Mouse (Mus musculus): Measurements from ENCODE around the gene Hnrnpr.

The Hnrnpr gene

GRCm38 (mm10) chr4:136308355-136308754 lies 2.4 kb upstream of the Hnrnpr start:
- no peak for DNase-seq (ENCODE audit: low read depth)

- DNase-seq (ENCODE audit: low read depth), result peak; percentile 83
Measured at GRCm38 (mm10) chr4:136309780-136310179, 962 bp upstream of the Hnrnpr start.

- peak; percentile 58 for DNase-seq (ENCODE audit: low read depth)
Measured at GRCm38 (mm10) chr4:136311042-136311999, 579 bp downstream of the Hnrnpr start.

GRCm38 (mm10) chr4:136312616-136313015 lies 1.9 kb downstream of the Hnrnpr start:
- no peak for DNase-seq (ENCODE audit: low read depth)

- DNase-seq (ENCODE audit: low read depth), result no peak
Measured at GRCm38 (mm10) chr4:136317667-136318066, 6.9 kb downstream of the Hnrnpr start.

GRCm38 (mm10) chr4:136320016-136320415 lies 9.3 kb downstream of the Hnrnpr start:
- no peak for DNase-seq (ENCODE audit: low read depth)

GRCm38 (mm10) chr4:136324226-136324625 lies 13.5 kb downstream of the Hnrnpr start:
- DNase-seq (ENCODE audit: low read depth), result no peak

GRCm38 (mm10) chr4:136327238-136327637 lies 16.5 kb downstream of the Hnrnpr start:
- no peak for DNase-seq (ENCODE audit: low read depth)

GRCm38 (mm10) chr4:136328115-136328514 lies 17.4 kb downstream of the Hnrnpr start:
- no peak for DNase-seq (ENCODE audit: low read depth)

- DNase-seq (ENCODE audit: low read depth), result no peak
Measured at GRCm38 (mm10) chr4:136331709-136332108, 21.0 kb downstream of the Hnrnpr start.

GRCm38 (mm10) chr4:136333191-136333590 lies 22.4 kb downstream of the Hnrnpr start:
- DNase-seq (ENCODE audit: low read depth), result no peak

GRCm38 (mm10) chr4:136335065-136335464 lies 24.3 kb downstream of the Hnrnpr start:
- DNase-seq (ENCODE audit: low read depth), result no peak

GRCm38 (mm10) chr4:136337129-136337528 lies 26.4 kb downstream of the Hnrnpr start:
- no peak for DNase-seq (ENCODE audit: low read depth)

- DNase-seq (ENCODE audit: low read depth), result no peak
Measured at GRCm38 (mm10) chr4:136349616-136350015, 38.9 kb downstream of the Hnrnpr start.

GRCm38 (mm10) chr4:136357026-136357425 lies 46.3 kb downstream of the Hnrnpr start:
- no peak for DNase-seq (ENCODE audit: low read depth)

GRCm38 (mm10) chr4:136357429-136357828 lies 46.7 kb downstream of the Hnrnpr start:
- no peak for DNase-seq (ENCODE audit: low read depth)

- no peak for DNase-seq (ENCODE audit: low read depth)
Measured at GRCm38 (mm10) chr4:136367856-136368255, 57.1 kb downstream of the Hnrnpr start.

GRCm38 (mm10) chr4:136369727-136370126 lies 59.0 kb downstream of the Hnrnpr start:
- DNase-seq (ENCODE audit: low read depth), result peak; percentile 53

- DNase-seq (ENCODE audit: low read depth), result no peak
Measured at GRCm38 (mm10) chr4:136373494-136374181, 62.9 kb downstream of the Hnrnpr start.

- DNase-seq (ENCODE audit: low read depth), result no peak
Measured at GRCm38 (mm10) chr4:136377001-136377400, 66.3 kb downstream of the Hnrnpr start.

GRCm38 (mm10) chr4:136383052-136383451 lies 72.3 kb downstream of the Hnrnpr start:
- no peak for DNase-seq (ENCODE audit: low read depth)

GRCm38 (mm10) chr4:136383839-136384238 lies 73.1 kb downstream of the Hnrnpr start:
- no peak for DNase-seq (ENCODE audit: low read depth)

GRCm38 (mm10) chr4:136387261-136387660 lies 76.5 kb downstream of the Hnrnpr start:
- no peak for DNase-seq (ENCODE audit: low read depth)

Data from c-Kit-positive CD71-positive TER-119-negative erythroid progenitor cells, embryonic 14.5 days (primary cell).